Mouse (Mus musculus): ENCODE results near the gene Fmo6. TPM values are rescaled to one million over a fixed set of nuclear protein-coding genes. Genes with fewer than 3 reads are reported as not detected.

The Fmo6 gene
- not detected in 2 replicates for polyA plus RNA-seq (2015; fragmentation: Nextera tagmentation; extraction: Ambion mirVana)

- 86% methylated on average over 6 of the region's 6 CpGs for WGBS
- no peak within 1 kb of the TSS for H3K9ac ChIP-seq (replicated peaks)
- no peaks in the 10 kb centered on the region for H3K4me1 ChIP-seq (replicated peaks)
- H3K4me2 ChIP-seq (replicated peaks) = no peak within 1 kb of the TSS
- H3K36me3 ChIP-seq = no peaks in the 10 kb centered on the region
- no peak within 1 kb of the TSS for H3K27ac ChIP-seq
- H3K9me3 ChIP-seq = no peaks in the 10 kb centered on the region
- H3K4me3 ChIP-seq (replicated peaks) = no peak within 1 kb of the TSS
- no peaks in the 10 kb centered on the region for H3K27me3 ChIP-seq
- ATAC-seq = no peak
Measured at GRCm38 (mm10) chr1:162937415-162937814, at the start of gene Fmo6. Gene Fmo6, minus strand, starts transcription at chr1:162937515.

- WGBS = 94% methylated on average over 1 of the region's 1 CpGs
- no peak overlapping the region for H3K27ac ChIP-seq
- H3K4me3 ChIP-seq (replicated peaks) = no peak overlapping the region
- no peaks in the 10 kb centered on the region for H3K9me3 ChIP-seq
- H3K27me3 ChIP-seq = no peaks in the 10 kb centered on the region
- no peak for ATAC-seq
- H3K9ac ChIP-seq (replicated peaks) = no peak overlapping the region
- H3K4me2 ChIP-seq (replicated peaks) = no peak overlapping the region
- H3K36me3 ChIP-seq = no peaks in the 10 kb centered on the region
- no peaks in the 10 kb centered on the region for H3K4me1 ChIP-seq (replicated peaks)
Measured at GRCm38 (mm10) chr1:162986777-162987176, 49.5 kb upstream of the Fmo6 start.

GRCm38 (mm10) chr1:162986121-162986748 lies 48.9 kb upstream of the Fmo6 start:
- WGBS = 90% methylated on average over 2 of the region's 2 CpGs
- no peak overlapping the region for H3K4me3 ChIP-seq (replicated peaks)
- no peak overlapping the region for H3K4me2 ChIP-seq (replicated peaks)
- H3K9ac ChIP-seq (replicated peaks) = no peak overlapping the region
- no peaks in the 10 kb centered on the region for H3K27me3 ChIP-seq
- no peaks in the 10 kb centered on the region for H3K9me3 ChIP-seq
- no peak for ATAC-seq
- no peaks in the 10 kb centered on the region for H3K4me1 ChIP-seq (replicated peaks)
- no peaks in the 10 kb centered on the region for H3K36me3 ChIP-seq
- H3K27ac ChIP-seq = no peak overlapping the region

GRCm38 (mm10) chr1:162984428-162984827 lies 47.1 kb upstream of the Fmo6 start, which contains the start of gene Fmo3:
Gene Fmo3, minus strand, starts transcription at chr1:162984528.
- Histone ChIP-seq H3K9me3 (no peaks in the 10 kb centered on the region), H3K36me3 (no peaks in the 10 kb centered on the region), H3K4me3 (replicated peaks) (no peak within 1 kb of the TSS), H3K27ac (no peak within 1 kb of the TSS), H3K9ac (replicated peaks) (no peak within 1 kb of the TSS), H3K4me2 (replicated peaks) (no peak within 1 kb of the TSS), H3K27me3 (no peaks in the 10 kb centered on the region), H3K4me1 (replicated peaks) (no peaks in the 10 kb centered on the region)
- no peak for ATAC-seq
- WGBS = 79% methylated on average over 1 of the region's 1 CpGs

- Histone ChIP-seq H3K4me3 (replicated peaks) (no peak overlapping the region), H3K9me3 (no peaks in the 10 kb centered on the region), H3K27ac (no peak overlapping the region), H3K27me3 (no peaks in the 10 kb centered on the region), H3K4me2 (replicated peaks) (no peak overlapping the region), H3K36me3 (no peaks in the 10 kb centered on the region), H3K4me1 (replicated peaks) (no peaks in the 10 kb centered on the region), H3K9ac (replicated peaks) (no peak overlapping the region)
- 70% methylated on average over 2 of the region's 2 CpGs for WGBS
- ATAC-seq = no peak
Measured at GRCm38 (mm10) chr1:162963556-162963955, 26.2 kb upstream of the Fmo6 start.

- Histone ChIP-seq H3K36me3 (no peaks in the 10 kb centered on the region), H3K9me3 (no peaks in the 10 kb centered on the region), H3K4me2 (replicated peaks) (no peak overlapping the region), H3K27ac (no peak overlapping the region), H3K27me3 (no peaks in the 10 kb centered on the region), H3K4me1 (replicated peaks) (no peaks in the 10 kb centered on the region), H3K4me3 (replicated peaks) (no peak overlapping the region), H3K9ac (replicated peaks) (no peak overlapping the region)
- ATAC-seq = no peak
- WGBS = 92% methylated on average over 1 of the region's 1 CpGs
Measured at GRCm38 (mm10) chr1:162957422-162957821, 20.1 kb upstream of the Fmo6 start.

- no peak for ATAC-seq
- H3K4me3 ChIP-seq (replicated peaks) = no peak overlapping the region
- H3K9ac ChIP-seq (replicated peaks) = no peak overlapping the region
- 69% methylated on average over 2 of the region's 2 CpGs for WGBS
- H3K9me3 ChIP-seq = no peaks in the 10 kb centered on the region
- H3K4me1 ChIP-seq (replicated peaks) = peaks cover under 1% of the 10 kb centered on the region; the same call in 1 of the 2 replicates
- H3K4me2 ChIP-seq (replicated peaks) = no peak overlapping the region
- H3K36me3 ChIP-seq = no peaks in the 10 kb centered on the region
- no peaks in the 10 kb centered on the region for H3K27me3 ChIP-seq
- no peak overlapping the region for H3K27ac ChIP-seq
Measured at GRCm38 (mm10) chr1:162953079-162953478, 15.8 kb upstream of the Fmo6 start.

GRCm38 (mm10) chr1:162949763-162950162 lies 12.4 kb upstream of the Fmo6 start:
- Histone ChIP-seq H3K4me2 (replicated peaks) (no peak overlapping the region), H3K36me3 (no peaks in the 10 kb centered on the region), H3K27ac (no peak overlapping the region), H3K9me3 (no peaks in the 10 kb centered on the region), H3K27me3 (no peaks in the 10 kb centered on the region), H3K4me1 (replicated peaks) (peaks cover 10% of the 10 kb centered on the region; the same call in 1 of the 2 replicates), H3K9ac (replicated peaks) (no peak overlapping the region), H3K4me3 (replicated peaks) (no peak overlapping the region)
- WGBS = 91% methylated on average over 1 of the region's 1 CpGs
- no peak for ATAC-seq

- 78% methylated on average over 6 of the region's 6 CpGs for WGBS
- Histone ChIP-seq H3K4me2 (replicated peaks) (no peak overlapping the region), H3K4me1 (replicated peaks) (peaks cover 10% of the 10 kb centered on the region; the same call in 1 of the 2 replicates), H3K27me3 (no peaks in the 10 kb centered on the region), H3K9me3 (no peaks in the 10 kb centered on the region), H3K9ac (replicated peaks) (no peak overlapping the region), H3K36me3 (no peaks in the 10 kb centered on the region), H3K27ac (no peak overlapping the region), H3K4me3 (replicated peaks) (no peak overlapping the region)
- ATAC-seq = peak; percentile 69
Measured at GRCm38 (mm10) chr1:162947934-162948333, 10.6 kb upstream of the Fmo6 start.

- peak; percentile 62; the same call in 1 of the 2 replicates for ATAC-seq
- 80% methylated on average over 4 of the region's 4 CpGs for WGBS
Measured at GRCm38 (mm10) chr1:162946837-162947558, 9.7 kb upstream of the Fmo6 start.

GRCm38 (mm10) chr1:162943700-162944099 lies 6.4 kb upstream of the Fmo6 start:
- H3K9ac ChIP-seq (replicated peaks) = no peak overlapping the region
- no peak overlapping the region for H3K4me2 ChIP-seq (replicated peaks)
- no peaks in the 10 kb centered on the region for H3K9me3 ChIP-seq
- no peaks in the 10 kb centered on the region for H3K27me3 ChIP-seq
- no peaks in the 10 kb centered on the region for H3K36me3 ChIP-seq
- no peak overlapping the region for H3K27ac ChIP-seq
- H3K4me1 ChIP-seq (replicated peaks) = peaks cover 10% of the 10 kb centered on the region; the same call in 1 of the 2 replicates
- H3K4me3 ChIP-seq (replicated peaks) = no peak overlapping the region
- ATAC-seq = no peak
- 78% methylated on average over 6 of the region's 6 CpGs for WGBS

More at GRCm38 (mm10) chr1:162946837-162947558, 9.7 kb upstream of the Fmo6 start:
- H3K9me3 ChIP-seq = no peaks in the 10 kb centered on the region
- no peak overlapping the region for H3K4me2 ChIP-seq (replicated peaks)
- peaks cover 10% of the 10 kb centered on the region; the same call in 1 of the 2 replicates for H3K4me1 ChIP-seq (replicated peaks)
- H3K36me3 ChIP-seq = no peaks in the 10 kb centered on the region
- H3K4me3 ChIP-seq (replicated peaks) = no peak overlapping the region
- no peak overlapping the region for H3K9ac ChIP-seq (replicated peaks)
- no peaks in the 10 kb centered on the region for H3K27me3 ChIP-seq
- no peak overlapping the region for H3K27ac ChIP-seq

- Histone ChIP-seq H3K9ac (replicated peaks) (no peak overlapping the region), H3K4me3 (replicated peaks) (no peak overlapping the region), H3K4me2 (replicated peaks) (no peak overlapping the region), H3K27ac (no peak overlapping the region), H3K4me1 (replicated peaks) (no peaks in the 10 kb centered on the region), H3K27me3 (no peaks in the 10 kb centered on the region), H3K9me3 (no peaks in the 10 kb centered on the region), H3K36me3 (no peaks in the 10 kb centered on the region)
- ATAC-seq = no peak
- 91% methylated on average over 4 of the region's 4 CpGs for WGBS
Measured at GRCm38 (mm10) chr1:162938696-162939351, 1.5 kb upstream of the Fmo6 start.
